Mouse (Mus musculus): ENCODE measurements around the gene Efcab12.

- TF ChIP-seq E2F4 (IDR thresholded peaks at IDR 0.05; ENCODE audit: borderline replicate concordance, low read depth, low read length) (no peak), USF2 (IDR thresholded peaks at IDR 0.05; ENCODE audit: borderline replicate concordance in 1 of 2, insufficient read depth in 1 of 2, low read depth in 1 of 2, low read length in 2 of 2) (no peak), ZC3H11A (IDR thresholded peaks at IDR 0.05; ENCODE audit: low read depth, low read length) (no peak), CTCF (IDR thresholded peaks at IDR 0.05 in 2 of 3, conservative IDR thresholded peaks at IDR 0.05 in 1 of 3; ENCODE audit: control insufficient read depth in 1 of 3, insufficient read depth in 1 of 3, low read depth in 2 of 3, low read length in 3 of 3, poor library complexity in 1 of 3, severe bottlenecking in 1 of 3) (no peak), GATA1 (IDR thresholded peaks at IDR 0.05; ENCODE audit: low read depth, low read length) (0 out of 2 replicates have a peak, but pooled peaks have one; percentile 7), MAZ (IDR thresholded peaks at IDR 0.05; ENCODE audit: low read depth, low read length) (no peak), CHD2 (IDR thresholded peaks at IDR 0.05; ENCODE audit: low read length) (no peak), POLR2A (IDR thresholded peaks at IDR 0.05; ENCODE audit: control insufficient read depth in 1 of 2, insufficient read depth in 1 of 2, low read depth in 1 of 2, low read length in 2 of 2, poor library complexity in 1 of 2) (no peak), EP300 (IDR thresholded peaks at IDR 0.05; ENCODE audit: low read depth in 1 of 2, low read length in 2 of 2) (no peak), USF1 (IDR thresholded peaks at IDR 0.05; ENCODE audit: low read depth, low read length) (no peak), POLR2AphosphoS5 (IDR thresholded peaks at IDR 0.05; ENCODE audit: borderline replicate concordance, low read depth, low read length) (no peak), MAX (IDR thresholded peaks at IDR 0.05; ENCODE audit: low read length) (no peak)
Observed at GRCm38 (mm10) chr6:115852446-115853090, 14.4 kb upstream of the Efcab12 start.

Data from MEL (cell line).